Mouse (Mus musculus) cerebellum, adult 18-20 months (tissue): ENCODE results near the gene Srd5a3.
A peak's percentile ranks its signal among the peaks of the same experiment; 100 is the strongest.

Experiments
- DNase-seq, 2 experiments: peaks; one replicate each; pipeline ENCODE4 v3.0.0; 2021

Srd5a3 gene

DNA sequence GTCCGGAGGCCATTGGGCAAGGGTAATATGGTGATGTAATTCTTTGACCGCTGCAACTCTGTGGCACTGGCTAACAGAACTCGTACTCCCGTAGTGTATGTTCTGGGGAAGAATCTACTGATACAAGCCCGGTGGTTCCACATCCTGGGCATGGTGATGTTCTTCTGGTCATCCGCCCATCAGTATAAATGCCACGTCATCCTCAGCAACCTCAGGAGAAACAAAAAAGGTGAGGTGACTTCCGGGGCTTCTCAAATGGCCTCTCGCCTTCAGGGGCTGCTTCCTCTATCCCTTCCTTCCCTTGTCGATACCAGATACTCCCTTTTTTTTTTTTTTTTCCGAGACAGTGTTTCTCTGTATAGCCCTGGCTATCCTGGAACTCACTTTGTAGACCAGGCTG is 13.4 kb downstream of the Srd5a3 start:
- DNase-seq, result no peak

DNA sequence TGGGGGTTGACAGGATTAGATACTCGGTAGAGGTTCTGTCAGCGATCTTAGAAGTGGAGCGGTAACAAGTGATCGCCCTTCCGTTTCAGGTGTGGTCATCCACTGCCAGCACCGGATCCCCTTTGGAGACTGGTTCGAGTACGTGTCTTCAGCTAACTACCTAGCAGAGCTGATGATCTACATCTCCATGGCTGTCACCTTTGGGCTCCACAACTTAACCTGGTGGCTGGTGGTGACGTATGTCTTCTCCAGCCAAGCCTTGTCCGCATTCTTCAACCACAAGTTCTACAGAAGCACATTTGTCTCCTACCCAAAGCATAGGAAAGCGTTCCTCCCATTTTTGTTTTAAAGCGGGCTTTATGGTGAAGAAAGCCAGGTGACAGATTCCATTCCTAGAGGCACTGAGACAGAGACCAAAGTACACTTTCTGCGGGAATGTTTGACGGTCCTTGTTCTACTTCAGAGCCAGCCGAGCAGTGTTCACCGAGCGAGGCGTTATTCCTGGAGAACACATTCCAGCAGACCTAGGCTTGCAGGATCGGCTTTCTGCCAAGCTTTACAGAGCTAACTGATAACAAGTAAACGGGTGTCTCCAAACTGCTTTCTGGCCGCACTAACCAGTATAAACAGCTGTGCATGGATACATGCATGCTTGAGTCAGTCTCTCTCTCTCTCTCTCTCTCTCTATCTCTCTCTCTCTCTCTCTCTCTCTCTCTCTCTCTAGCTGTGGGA is 14.5 kb downstream of the Srd5a3 start:
- DNase-seq, result no peak

DNA sequence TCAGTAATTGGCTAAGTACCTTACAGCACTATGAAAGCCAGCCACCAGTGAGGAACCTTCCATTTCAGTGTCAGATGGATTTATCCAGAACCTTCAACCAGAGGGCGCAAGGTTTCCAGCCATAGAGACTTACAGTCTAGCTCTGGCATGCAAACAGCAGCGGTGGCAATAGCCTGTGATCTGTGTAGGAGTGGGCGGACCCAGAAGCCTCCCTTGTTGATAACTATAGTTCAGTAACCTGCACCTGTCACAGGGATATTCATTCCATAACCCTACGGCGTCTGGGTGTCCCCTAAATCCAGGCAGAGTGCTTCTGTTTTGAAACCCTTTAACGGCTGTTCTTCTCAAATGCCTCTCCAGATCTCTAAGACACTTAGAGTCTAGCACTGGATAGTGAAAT is 19.5 kb downstream of the Srd5a3 start:
- DNase-seq, result no peak

DNA sequence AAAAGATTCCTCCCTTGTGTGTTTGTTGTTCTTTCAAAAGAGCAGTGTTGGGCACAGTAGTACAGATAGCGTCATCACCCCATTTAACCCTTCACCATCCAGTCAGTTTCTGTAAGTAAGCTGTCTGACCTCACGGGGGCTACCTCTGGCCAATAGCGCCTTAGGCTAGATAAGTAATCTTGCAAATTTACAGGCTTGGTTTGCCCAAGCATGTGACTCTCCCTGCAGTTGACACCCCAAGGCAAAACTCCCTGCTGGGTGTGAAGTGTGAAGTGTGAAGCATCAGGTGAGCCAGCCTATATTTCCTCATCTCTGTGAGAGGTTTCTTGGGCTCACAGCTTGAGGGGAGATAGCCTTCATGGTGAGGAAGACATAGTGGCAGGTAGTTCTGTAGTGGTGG is 20.0 kb downstream of the Srd5a3 start:
- DNase-seq, result no peak

DNA sequence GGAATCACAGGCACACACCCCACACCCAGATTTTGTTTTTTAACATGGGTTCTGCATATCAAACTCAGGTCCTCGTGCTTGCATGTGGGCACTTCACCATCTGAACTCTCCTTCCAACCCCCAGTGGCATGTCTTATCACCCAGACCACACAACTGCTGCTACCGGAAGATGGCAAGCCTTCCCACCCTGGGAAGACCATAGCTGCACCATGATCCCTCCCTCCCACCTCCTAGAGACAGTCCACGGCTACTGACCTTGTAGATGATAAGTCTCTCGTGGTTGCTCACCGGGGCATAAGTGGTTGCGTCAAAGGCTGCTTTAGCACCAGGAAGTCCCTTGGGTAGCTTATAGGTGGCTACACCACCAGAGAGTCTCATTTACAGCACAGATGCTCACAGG is 21.4 kb downstream of the Srd5a3 start:
- no peak for DNase-seq

DNA sequence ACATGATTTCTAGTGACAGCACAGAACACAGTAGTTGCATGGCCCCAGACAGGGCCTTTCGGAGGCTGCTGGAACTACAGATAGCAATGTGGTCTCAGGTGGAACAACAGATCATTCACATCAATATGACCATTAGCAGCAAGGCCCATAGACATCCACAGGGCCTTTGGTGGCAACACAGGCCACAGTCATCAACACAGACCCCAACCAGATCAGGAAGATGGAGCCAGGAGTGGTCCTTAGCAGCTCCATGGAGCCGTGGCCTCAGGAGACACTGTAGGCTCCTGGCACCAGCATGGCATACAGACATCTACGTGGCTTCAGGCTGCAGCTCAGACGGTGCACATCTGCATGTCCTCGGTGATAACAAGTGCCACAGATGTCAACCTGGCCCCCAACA is 22.9 kb downstream of the Srd5a3 start:
- DNase-seq, result no peak

DNA sequence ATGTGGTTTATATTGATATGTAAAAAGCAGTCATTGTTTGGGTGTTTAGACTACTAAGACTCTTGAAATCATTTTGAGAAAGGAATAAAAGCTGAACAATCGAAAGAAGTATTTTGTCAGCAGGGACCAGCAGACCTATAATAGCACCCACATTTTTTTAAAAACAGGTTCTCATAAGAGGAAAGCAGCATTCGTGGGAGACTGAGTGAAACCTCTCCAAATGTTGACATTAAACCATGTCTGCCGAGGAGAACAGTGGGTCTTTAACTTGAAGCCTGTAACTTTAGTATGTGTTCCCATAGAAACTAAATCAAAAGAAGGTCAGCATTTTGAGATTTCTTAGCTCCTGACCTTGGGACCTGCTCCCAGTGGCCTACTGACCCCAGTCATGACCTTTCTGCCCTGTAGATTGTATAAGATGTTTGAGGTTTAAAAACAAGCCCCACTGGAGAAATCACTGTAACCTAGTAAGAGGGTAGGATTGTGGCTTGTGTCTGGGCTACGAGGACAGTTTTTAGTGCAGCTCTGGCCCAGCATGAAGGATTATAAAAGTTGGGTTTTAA is 23.8 kb downstream of the Srd5a3 start:
- no peak for DNase-seq

DNA sequence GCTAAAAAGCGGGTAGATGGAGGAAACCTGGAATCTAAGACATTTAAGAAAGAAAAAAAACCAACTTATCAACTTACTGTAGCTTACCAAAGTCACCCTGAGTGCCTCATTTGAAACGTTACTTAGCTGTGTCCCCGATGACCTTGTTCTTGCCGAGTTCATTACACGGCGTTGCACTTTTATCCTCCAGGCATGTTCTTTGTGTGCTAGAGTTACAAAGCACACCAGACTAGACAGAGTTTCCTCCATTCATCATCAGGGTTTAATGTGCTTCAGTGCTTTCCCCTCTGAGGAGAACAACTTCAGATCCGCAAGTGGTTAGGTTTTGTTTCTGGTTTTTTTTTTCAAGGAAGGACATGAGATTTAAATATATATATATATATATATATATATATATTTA is 24.8 kb downstream of the Srd5a3 start:
- no peak for DNase-seq

DNA sequence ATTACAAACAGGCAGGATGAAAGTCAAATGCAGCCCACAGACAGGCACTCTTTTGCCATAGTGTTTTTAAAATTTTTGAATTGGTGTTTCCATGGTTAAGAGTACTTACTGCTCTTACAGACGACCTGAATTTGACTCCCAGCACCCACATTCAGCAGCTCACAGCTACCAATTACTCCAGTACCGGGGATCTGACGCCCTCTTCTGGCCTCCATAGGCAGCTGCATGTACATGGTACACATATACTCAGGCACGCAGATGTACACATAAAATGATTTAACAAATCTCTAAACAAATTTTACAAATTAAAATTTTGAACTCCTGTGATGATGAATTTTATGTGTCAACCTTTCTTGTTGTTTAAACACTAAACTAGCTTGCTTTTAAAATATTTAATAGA is 30.5 kb downstream of the Srd5a3 start:
- DNase-seq, result no peak

DNA sequence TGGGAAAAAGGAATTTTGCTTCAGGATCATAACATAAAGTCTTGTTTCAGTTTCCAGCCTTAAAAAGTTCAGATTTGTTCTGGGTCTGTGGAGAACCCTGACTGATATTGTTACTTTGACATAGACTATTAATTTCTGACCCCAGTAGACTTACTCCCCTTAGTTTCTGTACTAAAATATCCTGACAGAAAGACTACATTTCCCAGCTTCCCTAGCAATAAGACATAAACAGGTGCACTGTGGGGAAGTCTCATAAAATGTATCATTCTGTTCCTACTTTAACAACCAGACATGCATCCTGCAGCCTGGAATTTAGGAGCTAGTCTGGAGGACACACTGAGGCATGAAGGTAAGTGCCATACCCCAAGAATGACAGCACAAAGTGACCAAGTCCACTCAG is 31.0 kb downstream of the Srd5a3 start:
- DNase-seq, result no peak

DNA sequence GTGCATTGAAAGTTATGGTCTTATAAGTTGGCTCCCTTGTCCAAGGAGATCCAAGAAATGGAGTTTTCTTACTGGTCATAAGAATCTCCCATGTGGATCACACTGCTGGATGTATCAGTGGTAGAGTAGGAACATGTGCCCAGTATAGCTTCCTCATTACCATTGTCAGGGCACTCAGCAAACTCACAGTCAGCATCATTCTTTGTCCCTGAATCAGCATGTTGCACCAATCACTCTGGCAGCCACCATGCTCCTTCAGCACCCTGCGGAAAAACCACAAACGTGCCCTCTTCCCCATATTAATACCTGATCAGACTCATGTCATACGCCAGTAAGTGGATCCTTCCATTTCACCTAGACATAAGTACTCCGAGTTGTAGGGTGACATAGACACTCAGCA is 35.0 kb downstream of the Srd5a3 start:
- no peak for DNase-seq

DNA sequence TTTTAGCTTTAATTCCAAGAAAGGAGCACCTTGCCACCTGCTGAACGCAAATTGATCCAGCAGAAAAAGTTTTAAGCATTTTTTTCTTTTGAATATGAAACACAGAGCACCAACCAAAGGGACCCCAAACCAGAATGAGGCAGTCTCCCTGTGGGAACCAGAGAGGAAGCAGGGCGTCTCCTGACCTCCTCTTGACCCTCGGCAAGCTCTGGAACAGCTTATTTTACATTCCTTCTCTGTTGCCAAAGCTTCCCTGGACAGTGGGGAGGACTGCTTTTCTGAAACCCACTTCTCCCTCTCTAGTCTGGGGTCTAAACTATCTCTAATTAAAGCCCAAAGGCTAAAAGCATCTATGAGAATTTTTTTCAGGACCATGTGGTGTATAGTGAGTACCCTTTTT is 36.3 kb downstream of the Srd5a3 start:
- DNase-seq, result no peak

DNA sequence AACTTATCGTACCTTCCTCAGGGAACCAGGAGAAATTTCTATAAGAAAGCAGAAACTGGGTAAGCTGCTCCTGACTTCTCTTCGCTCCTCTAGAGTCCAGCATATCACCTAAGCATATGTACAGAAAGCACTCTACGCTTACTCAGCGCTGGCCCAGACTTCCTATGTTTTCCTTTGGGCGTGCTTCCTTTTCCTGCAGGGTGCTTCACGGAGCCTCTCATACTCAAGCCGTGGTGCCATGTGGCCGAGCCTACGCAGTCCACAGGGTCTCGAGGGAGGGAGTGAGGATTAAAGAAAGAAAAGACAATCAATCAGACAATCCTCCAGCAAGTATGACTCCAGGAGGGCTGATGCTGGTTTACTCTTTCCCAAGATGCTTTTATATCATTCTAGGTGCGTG is 36.8 kb downstream of the Srd5a3 start:
- DNase-seq, result no peak

DNA sequence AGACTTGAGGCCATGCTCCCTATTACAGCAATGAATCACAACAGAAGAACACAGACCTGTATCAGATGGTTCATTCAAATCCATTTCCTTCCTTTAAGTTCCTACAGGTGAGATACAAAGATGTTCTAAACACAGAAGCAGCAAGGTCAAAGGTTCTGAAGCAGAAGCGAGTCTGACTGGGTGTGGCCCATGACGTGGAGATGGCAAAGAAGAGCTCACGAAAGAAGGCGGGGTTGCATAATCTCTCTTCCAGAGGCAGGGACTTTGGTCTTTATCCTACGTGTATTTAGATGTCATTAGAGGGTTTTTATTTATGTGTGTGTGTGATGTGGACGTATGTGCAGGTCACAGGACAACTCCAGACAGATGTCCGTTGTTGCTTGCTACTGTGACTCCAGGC is 37.6 kb downstream of the Srd5a3 start:
- DNase-seq, result no peak

DNA sequence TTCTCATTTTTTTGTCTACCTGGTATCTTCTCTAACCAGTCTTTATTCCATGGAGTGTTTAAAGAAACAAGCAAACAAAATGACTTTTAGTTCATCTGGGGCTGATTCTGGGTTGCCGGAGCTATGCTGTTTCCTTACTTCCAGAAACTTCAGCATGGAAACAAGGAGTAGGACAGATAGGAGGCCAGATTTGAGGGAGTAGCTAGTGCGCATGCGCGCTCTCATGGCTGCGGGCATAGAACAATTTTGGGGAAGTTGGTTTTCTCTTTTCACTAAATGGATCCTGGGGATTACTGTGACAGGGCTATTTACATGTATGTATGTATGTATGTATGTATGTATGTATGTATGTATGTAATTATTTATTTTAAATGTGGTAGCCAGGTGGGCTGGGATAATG is 39.1 kb downstream of the Srd5a3 start:
- no peak for DNase-seq

DNA sequence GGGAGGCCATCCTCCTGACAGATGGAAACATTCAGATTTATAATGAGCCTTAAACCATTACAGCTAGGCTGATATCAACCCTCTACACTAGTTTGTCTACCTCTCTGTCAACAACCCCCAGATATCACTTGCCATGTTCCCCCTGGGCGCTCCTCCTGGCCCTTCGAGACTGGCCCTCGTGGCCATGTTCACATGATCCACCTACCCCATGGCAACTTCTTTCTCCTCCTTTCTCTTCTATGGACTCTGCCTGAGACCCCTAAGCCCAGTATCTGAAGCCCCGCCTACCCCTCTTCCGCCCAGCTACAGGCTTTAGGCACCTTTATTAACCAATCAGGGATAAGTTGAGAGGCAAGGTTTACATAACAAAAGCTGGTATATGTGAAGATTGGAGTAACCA is 39.7 kb downstream of the Srd5a3 start:
- no peak for DNase-seq

DNA sequence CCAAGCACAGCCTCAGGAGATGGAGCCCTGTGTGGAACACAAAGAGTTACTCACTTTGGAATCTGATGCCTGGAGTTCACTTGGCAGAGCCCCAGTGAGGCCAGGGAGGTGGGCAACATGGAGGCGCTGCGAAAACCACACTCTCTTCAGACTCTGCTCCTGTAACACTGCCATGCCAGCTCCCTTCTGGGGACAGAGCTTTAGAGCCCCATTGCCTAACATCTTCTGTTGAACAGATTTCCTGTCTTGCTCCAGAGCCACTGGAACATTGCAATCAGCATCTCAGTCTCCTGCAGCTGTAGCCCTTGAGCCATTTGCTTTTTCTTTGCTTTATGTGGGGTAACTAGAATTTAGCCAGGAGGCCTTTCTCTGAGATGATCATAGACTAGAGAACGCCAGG is 42.3 kb downstream of the Srd5a3 start:
- no peak for DNase-seq

DNA sequence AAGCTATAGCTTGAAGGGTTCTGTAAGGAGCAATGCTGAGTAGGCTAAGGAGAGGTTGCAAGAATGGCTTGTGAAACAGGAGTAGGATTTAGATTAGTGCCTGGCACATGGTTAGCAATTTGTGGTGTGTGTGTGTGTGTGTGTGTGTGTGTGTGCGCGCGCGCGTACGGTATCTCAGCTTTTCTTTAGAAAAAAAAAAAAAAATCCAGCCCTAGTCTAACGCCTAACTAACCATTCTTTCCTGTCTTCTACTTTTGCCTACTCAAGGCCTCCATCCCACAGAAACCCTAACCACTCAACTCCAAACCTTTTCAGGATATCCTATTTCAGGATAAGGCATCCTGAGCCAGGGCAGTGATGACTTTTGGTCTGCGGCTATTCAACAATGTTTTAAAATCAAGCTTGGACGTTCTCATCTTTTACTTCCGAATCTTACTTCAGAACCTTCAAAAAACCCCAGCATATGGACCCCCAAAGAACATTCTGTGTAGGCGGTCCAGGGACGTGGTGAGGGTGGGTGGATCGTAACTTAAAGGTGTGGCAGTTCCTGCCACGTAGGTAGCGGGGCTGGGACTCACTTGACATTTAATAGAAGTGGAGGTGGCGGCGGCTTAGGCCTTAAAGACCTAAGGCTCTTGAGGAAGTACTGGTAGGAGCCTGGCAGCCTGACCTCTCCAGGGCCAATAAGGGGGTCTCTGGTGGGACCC is 43.1 kb downstream of the Srd5a3 start:
- DNase-seq, result no peak

DNA sequence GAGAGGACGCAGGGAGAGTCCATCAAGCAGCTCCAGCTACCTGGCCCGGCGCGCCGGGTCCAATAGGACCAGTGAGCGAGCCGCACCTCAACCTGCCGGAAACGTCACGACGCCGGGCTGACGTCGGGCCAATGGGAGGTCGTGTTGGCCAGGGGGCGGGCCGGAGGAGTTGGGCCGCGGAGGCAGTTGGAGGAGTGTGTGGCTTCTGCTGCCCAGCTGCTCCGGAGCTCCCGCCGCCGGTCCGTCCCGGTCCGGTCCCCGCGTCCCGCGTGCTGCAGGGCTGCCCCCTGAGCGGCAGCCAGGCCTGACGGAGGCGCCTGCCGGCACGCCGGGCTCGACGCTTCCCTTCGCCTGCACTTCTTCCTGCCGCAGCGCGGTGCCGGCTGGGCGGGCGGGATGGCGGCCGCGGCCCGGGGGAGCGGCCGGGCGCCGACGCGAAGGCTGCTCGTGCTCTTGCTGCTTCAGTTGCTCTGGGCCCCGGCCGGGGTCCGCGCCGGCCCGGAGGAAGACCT is 43.7 kb downstream of the Srd5a3 start, which contains the start of gene Tmem165:
Gene Tmem165 (plus strand): TSS at position 131 of the 512 bp plus-strand sequence.
- peak; percentile 97 to 98 for DNase-seq

DNA sequence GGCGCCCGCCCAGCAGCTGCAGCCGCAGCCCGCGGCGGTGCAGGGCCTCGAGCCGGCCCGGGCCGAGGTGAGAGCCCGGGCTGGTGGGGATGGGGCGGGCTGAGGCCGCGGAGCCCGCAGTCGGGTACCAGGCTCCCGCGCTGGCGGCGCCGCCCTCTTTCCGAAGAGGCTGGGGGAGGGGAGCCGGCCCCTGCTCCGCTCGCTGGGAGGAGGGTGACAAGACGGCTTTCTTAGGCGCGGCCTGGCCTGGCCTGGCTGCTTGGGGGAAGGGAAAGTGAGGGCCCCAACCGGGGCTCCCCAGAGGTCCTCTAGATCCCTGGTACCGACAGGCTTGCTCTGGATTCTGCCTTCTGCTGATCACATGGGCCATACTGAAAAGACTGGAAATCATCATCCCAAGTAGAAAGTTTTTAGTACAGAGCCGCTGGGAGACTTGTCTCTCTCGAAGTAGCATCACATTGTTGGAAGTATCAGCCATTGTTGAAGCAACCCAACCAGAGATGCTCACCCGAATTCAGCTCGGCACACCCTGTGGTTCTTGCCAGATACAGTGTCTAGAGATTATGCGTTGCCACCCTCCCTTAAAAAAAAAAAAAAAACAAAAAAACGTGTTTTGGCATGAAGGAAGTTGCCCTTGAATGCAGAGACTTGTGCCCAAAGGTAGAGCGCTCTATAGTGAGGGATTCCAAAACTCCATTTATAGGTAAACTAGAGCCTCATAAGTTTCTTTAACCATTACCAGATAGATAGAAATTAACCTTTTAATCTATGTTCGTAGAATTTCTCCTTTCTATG is 44.4 kb downstream of the Srd5a3 start:
- peak; percentile 64 to 70 for DNase-seq

DNA sequence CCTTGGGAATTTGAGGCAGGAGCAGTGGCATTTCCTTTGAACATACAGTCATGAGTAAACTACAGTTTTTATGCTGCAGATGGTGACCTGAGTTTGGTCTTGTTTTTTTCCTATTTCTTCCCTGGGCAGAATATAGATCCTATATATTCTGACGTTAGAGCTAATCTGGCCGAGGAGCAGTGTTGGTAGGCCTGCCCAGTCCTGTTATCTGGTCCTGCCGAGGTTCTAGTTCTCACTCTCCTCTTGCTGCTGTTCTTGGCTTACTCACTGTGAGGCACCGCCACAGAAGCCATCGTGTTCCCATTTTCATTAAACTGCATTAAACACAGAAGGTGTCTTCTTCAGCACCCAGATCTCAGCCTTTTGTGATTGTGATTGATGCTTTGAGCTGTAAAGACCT is 47.8 kb downstream of the Srd5a3 start:
- DNase-seq, result no peak

DNA sequence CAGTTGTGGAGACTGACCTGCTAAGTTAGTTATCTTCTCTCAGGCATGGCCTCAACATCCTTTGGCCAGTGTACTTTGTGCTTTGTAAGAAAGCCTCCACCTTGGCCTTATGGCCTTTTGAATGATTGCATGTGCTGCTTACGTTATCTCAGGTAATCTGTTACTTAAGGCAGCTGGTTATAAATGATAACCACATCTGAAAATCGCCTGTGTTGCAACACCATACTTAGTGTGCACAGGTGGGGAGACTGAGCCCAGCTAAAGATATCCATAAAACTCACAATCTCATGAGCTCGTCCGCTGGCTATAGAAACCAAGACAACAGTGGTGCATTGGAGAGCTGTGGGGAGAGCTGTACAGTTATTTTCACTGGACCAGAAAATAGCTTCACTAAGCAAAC is 50.5 kb downstream of the Srd5a3 start:
- DNase-seq, result no peak

DNA sequence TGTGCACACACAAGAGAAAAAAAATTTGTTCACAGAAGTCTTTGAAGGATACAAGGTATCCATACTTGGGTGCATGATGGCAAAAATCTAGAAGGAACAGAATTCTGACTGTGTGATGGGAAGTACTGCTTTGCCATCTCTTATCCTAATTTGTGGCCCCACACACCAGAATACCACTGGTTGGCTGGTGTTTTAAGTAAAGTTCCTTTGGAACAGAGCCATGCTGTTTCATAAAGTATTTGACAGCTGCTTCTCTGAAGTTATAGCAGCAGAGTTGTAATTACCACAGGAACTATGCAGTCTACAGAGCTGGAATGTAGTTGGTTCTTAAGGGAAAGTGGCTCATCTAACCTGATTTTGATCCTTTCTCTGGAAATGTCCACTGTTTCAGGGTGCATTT is 53.0 kb downstream of the Srd5a3 start:
- no peak for DNase-seq
